Mouse (Mus musculus): ENCODE data around the gene Hand2. TPM values are rescaled to one million over a fixed set of nuclear protein-coding genes. Genes with fewer than 3 reads are reported as not detected.

The Hand2 gene
- polyA plus RNA-seq, 1 experiment from 2014 or later: 0.16 TPM

GRCm38 (mm10) chr8:57334714-57335113 lies 13.9 kb downstream of the Hand2 start:
- Histone ChIP-seq H3K27ac (ENCODE audit: low read depth) (no peak overlapping the region), H3K4me1 (ENCODE audit: insufficient read depth) (no peaks in the 10 kb centered on the region), H3K27me3 (ENCODE audit: insufficient read depth, low read length) (peaks cover 90% of the 10 kb centered on the region), H3K4me3 (ENCODE audit: low read depth, low read length) (no peak overlapping the region), H3K36me3 (ENCODE audit: insufficient read depth) (no peaks in the 10 kb centered on the region), H3K9me3 (ENCODE audit: low read depth, low read length) (no peaks in the 10 kb centered on the region), H3K9ac (no peak overlapping the region), H3K4me2 (peak overlapping the region; percentile 45; the same call in 1 of the 2 replicates)
- ATAC-seq (ENCODE audit: insufficient read depth) (no peak), DNase-seq (no peak)
- WGBS: 2% methylated on average over 5 of the region's 5 CpGs
- no peak for TF ChIP-seq CTCF (IDR thresholded peaks at IDR 0.05; ENCODE audit: low read depth)

DNA sequence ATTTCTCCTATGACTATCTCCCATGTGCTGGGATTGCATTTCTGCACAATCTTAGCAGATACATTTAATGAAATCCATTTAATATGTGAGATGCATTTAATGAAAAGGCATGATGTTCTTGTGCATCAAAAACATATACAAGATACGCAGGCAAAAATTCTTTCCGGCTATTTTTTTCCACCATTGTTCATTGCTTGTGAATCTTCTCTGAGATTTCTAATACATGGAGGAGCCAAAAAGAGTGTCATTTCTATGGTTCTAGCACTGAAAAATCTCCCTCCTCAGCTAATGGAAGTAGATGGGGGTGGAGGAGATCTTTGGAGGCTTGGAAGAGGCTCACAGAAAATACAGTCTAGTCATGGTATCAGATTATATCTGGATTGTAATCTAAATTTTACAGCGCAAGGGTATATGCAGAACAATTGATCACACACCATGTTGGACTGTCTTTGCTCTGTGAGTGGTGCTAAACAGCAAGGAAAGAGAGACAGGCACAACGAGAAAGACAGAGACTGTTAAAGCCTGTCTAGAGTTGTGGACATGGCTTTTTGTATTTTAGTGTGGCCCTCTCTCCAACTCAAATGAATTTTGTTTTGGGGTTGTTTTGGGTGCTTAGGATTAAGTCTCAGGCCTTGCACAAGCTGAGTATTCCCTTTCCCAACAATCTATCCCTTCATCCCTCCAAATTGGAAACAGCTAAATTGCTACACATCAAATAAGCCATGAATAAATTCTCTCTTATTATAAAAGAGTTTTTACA lies 16.7 kb downstream of the Hand2 start:
- Histone ChIP-seq H3K9me3 (ENCODE audit: low read depth, low read length) (no peaks in the 10 kb centered on the region), H3K4me2 (no peak overlapping the region), H3K27me3 (ENCODE audit: insufficient read depth, low read length) (peaks cover 93% of the 10 kb centered on the region), H3K9ac (no peak overlapping the region), H3K4me1 (ENCODE audit: insufficient read depth) (no peaks in the 10 kb centered on the region), H3K4me3 (ENCODE audit: low read depth, low read length) (no peak overlapping the region), H3K36me3 (ENCODE audit: insufficient read depth) (no peaks in the 10 kb centered on the region), H3K27ac (ENCODE audit: low read depth) (no peak overlapping the region)
- TF ChIP-seq CTCF (IDR thresholded peaks at IDR 0.05; ENCODE audit: low read depth): no peak
- WGBS: 41% methylated on average over 4 of the region's 4 CpGs
- DNase-seq (no peak), ATAC-seq (ENCODE audit: insufficient read depth) (no peak)

DNA sequence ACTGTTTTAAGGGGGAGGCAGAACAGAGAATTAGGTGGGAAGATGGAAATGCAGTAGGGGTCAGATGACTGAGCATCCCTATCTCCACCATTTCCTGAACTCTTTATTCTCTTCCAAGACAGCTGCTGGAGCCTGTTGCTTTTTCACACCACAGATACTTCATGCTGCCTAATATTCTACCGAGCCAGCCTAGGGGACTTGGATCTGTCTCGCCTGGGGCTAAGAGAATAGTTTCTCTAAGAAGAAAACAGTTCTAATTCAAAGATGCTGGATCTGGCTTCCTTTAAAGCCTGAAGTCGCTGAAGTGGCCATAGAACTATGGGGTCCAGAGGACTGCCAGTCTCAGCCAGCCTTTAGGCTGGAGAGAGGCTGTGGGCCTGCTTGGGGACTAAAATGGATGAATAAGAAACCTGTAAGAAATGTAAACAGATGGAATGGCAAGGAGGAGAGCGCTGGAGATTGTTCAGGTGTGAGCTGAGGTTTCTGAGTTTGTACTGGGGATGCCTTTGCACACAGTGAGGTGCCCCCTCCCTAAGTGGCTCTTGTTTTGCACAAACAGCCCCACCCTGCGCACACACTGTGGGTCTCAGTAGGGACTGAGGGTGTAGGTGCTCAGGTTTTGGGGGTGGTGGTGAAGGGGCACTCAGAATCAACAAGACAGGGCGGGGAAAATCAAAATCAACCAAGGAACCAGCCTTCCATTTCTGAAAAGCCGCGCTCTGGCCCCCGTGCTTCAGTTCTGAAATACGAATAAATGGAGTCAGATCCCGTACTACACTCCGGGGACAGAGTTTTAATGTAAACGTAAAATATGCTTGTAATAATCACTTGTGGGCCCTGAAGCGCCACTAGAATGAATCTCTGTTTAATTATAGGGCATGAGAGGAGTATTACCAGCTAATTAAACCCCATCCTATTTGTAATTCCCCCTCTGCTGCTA lies 19.2 kb downstream of the Hand2 start:
- H3K4me2 ChIP-seq: no peak overlapping the region
- WGBS: 16% methylated on average over 14 of the region's 14 CpGs
- no peak for TF ChIP-seq CTCF (IDR thresholded peaks at IDR 0.05; ENCODE audit: low read depth)

GRCm38 (mm10) chr8:57340840-57341540 lies 20.2 kb downstream of the Hand2 start:
- peak overlapping the region; percentile 26 for H3K4me3 ChIP-seq (ENCODE audit: low read depth, low read length)
- peak overlapping the region; percentile 55 for H3K4me2 ChIP-seq
- H3K27me3 ChIP-seq (ENCODE audit: insufficient read depth, low read length): peaks cover 94% of the 10 kb centered on the region
- TF ChIP-seq CTCF (IDR thresholded peaks at IDR 0.05; ENCODE audit: low read depth): 0 out of 2 replicates have a peak, but pooled peaks have one; percentile 19
- H3K9me3 ChIP-seq (ENCODE audit: low read depth, low read length): no peaks in the 10 kb centered on the region
- no peaks in the 10 kb centered on the region for H3K36me3 ChIP-seq (ENCODE audit: insufficient read depth)
- H3K4me1 ChIP-seq (ENCODE audit: insufficient read depth): no peaks in the 10 kb centered on the region
- DNase-seq (peak; percentile 60), ATAC-seq (ENCODE audit: insufficient read depth) (peak; percentile 67)
- H3K9ac ChIP-seq: peak overlapping the region; percentile 13; the same call in 1 of the 2 replicates
- H3K27ac ChIP-seq (ENCODE audit: low read depth): no peak overlapping the region
- 2% methylated on average over 41 of the region's 41 CpGs for WGBS

More for the DNA sequence above, 19.2 kb downstream of the Hand2 start:
- Histone ChIP-seq H3K9me3 (ENCODE audit: low read depth, low read length) (no peaks in the 10 kb centered on the region), H3K4me1 (ENCODE audit: insufficient read depth) (no peaks in the 10 kb centered on the region), H3K27me3 (ENCODE audit: insufficient read depth, low read length) (peaks cover 94% of the 10 kb centered on the region), H3K36me3 (ENCODE audit: insufficient read depth) (no peaks in the 10 kb centered on the region), H3K9ac (no peak overlapping the region), H3K4me3 (ENCODE audit: low read depth, low read length) (no peak overlapping the region), H3K27ac (ENCODE audit: low read depth) (no peak overlapping the region)
- no peak for DNase-seq
- ATAC-seq (ENCODE audit: insufficient read depth): no peak

GRCm38 (mm10) chr8:57341541-57341840 lies 20.7 kb downstream of the Hand2 start:
- Histone ChIP-seq H3K9ac (peak overlapping the region; percentile 13; the same call in 1 of the 2 replicates), H3K4me1 (ENCODE audit: insufficient read depth) (no peaks in the 10 kb centered on the region), H3K4me3 (ENCODE audit: low read depth, low read length) (peak overlapping the region; percentile 26; the same call in 1 of the 2 replicates), H3K9me3 (ENCODE audit: low read depth, low read length) (no peaks in the 10 kb centered on the region), H3K27ac (ENCODE audit: low read depth) (no peak overlapping the region), H3K36me3 (ENCODE audit: insufficient read depth) (no peaks in the 10 kb centered on the region), H3K27me3 (ENCODE audit: insufficient read depth, low read length) (peaks cover 94% of the 10 kb centered on the region), H3K4me2 (peak overlapping the region; percentile 55; the same call in 1 of the 2 replicates)
- DNase-seq: no peak
- WGBS: 3% methylated on average over 6 of the region's 6 CpGs
- TF ChIP-seq CTCF (IDR thresholded peaks at IDR 0.05; ENCODE audit: low read depth): no peak
- ATAC-seq (ENCODE audit: insufficient read depth): no peak

- no peak overlapping the region for H3K9ac ChIP-seq
- DNase-seq (no peak), ATAC-seq (ENCODE audit: insufficient read depth) (no peak)
- WGBS: 10% methylated on average over 12 of the region's 12 CpGs
- H3K36me3 ChIP-seq (ENCODE audit: insufficient read depth): no peaks in the 10 kb centered on the region
- peaks cover 94% of the 10 kb centered on the region for H3K27me3 ChIP-seq (ENCODE audit: insufficient read depth, low read length)
- no peak for TF ChIP-seq CTCF (IDR thresholded peaks at IDR 0.05; ENCODE audit: low read depth)
- H3K4me3 ChIP-seq (ENCODE audit: low read depth, low read length): no peak overlapping the region
- H3K4me2 ChIP-seq: no peak overlapping the region
- H3K9me3 ChIP-seq (ENCODE audit: low read depth, low read length): no peaks in the 10 kb centered on the region
- H3K4me1 ChIP-seq (ENCODE audit: insufficient read depth): no peaks in the 10 kb centered on the region
- H3K27ac ChIP-seq (ENCODE audit: low read depth): no peak overlapping the region
These were observed 21.8 kb downstream of the Hand2 start for GRCm38 (mm10) chr8:57342386-57343090.

All from lung, embryonic 14.5 days (tissue).